Mouse (Mus musculus): ENCODE measurements at regions not wholly inside any gene's neighbourhood (a gene's known extent, or its start where the extent isn't known, plus 50 kb on each side); places are given as distances from the start of the nearest gene placed in this dataset.

- ATAC-seq (ENCODE audit: low FRiP score, low read depth): no peak
- no peaks in the 10 kb centered on the region for H3K4me1 ChIP-seq (replicated peaks)
- no peak overlapping the region for H3K9ac ChIP-seq
- H3K27me3 ChIP-seq: no peaks in the 10 kb centered on the region
- H3K27ac ChIP-seq (replicated peaks): no peak overlapping the region
- no peaks in the 10 kb centered on the region for H3K9me3 ChIP-seq
- no peaks in the 10 kb centered on the region for H3K36me3 ChIP-seq
- WGBS: 74% methylated on average over 5 of the region's 5 CpGs
- H3K4me2 ChIP-seq: no peak overlapping the region
- no peak overlapping the region for H3K4me3 ChIP-seq
Measured at GRCm38 (mm10) chr5:132737966-132738365, 194.8 kb upstream of the Auts2 start.

GRCm38 (mm10) chr5:132728689-132729189 is 185.6 kb upstream of the Auts2 start:
- H3K4me1 ChIP-seq (replicated peaks): no peaks in the 10 kb centered on the region
- no peak overlapping the region for H3K4me3 ChIP-seq
- WGBS: 26% methylated on average over 10 of the region's 10 CpGs
- no peak overlapping the region for H3K4me2 ChIP-seq
- H3K9me3 ChIP-seq: no peaks in the 10 kb centered on the region
- H3K27ac ChIP-seq (replicated peaks): no peak overlapping the region
- H3K9ac ChIP-seq: no peak overlapping the region
- no peak for ATAC-seq (ENCODE audit: low FRiP score, low read depth)
- no peaks in the 10 kb centered on the region for H3K27me3 ChIP-seq
- H3K36me3 ChIP-seq: no peaks in the 10 kb centered on the region

DNA sequence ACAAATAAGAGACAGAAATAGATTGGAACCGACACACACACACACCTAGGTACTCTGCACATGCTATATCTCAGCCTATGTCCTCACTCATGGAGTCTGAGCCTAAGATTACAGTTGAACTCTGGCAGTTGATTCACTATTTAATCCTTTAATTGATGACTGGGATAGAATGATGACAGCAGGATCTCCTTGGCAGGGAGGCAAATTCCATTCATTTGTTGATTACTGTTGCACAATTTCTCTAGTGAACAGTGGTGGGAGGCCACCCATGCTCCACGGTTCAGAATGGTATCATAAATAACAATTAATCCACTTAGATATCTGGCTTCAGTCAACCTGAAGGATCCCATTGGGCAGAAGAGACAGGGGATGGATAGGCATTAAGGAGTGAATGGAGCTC is 181.3 kb upstream of the Auts2 start:
- WGBS: 68% methylated on average over 2 of the region's 2 CpGs
- no peaks in the 10 kb centered on the region for H3K4me1 ChIP-seq (replicated peaks)
- no peak overlapping the region for H3K27ac ChIP-seq (replicated peaks)
- H3K4me2 ChIP-seq: no peak overlapping the region
- no peak for ATAC-seq (ENCODE audit: low FRiP score, low read depth)
- no peaks in the 10 kb centered on the region for H3K9me3 ChIP-seq
- no peaks in the 10 kb centered on the region for H3K27me3 ChIP-seq
- H3K9ac ChIP-seq: no peak overlapping the region
- H3K36me3 ChIP-seq: no peaks in the 10 kb centered on the region
- no peak overlapping the region for H3K4me3 ChIP-seq

DNA sequence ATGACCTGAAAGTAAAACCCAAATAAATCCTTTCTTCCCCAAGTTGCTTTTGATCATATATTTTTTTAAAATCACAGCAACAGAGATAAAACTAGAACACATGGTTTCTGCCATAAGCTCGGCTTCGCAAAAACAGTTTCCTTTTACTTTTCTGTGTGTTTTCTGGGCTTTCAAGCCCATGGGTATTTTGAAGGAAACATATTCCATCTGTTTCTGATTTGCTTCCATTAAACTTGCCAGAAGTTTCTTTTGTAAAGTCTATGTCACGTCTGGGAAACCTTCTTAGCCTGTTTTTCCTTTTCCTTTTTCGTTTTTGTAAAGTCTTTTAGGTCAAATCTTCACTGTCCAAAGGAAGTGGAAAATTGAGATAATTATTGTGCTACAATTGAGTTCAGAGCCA is 167.2 kb upstream of the Auts2 start:
- no peak overlapping the region for H3K9ac ChIP-seq
- no peaks in the 10 kb centered on the region for H3K4me1 ChIP-seq (replicated peaks)
- no peak for ATAC-seq (ENCODE audit: low FRiP score, low read depth)
- H3K9me3 ChIP-seq: no peaks in the 10 kb centered on the region
- no peaks in the 10 kb centered on the region for H3K36me3 ChIP-seq
- no peak overlapping the region for H3K4me3 ChIP-seq
- H3K27ac ChIP-seq (replicated peaks): no peak overlapping the region
- no peaks in the 10 kb centered on the region for H3K27me3 ChIP-seq
- no peak overlapping the region for H3K4me2 ChIP-seq
- WGBS: 87% methylated on average over 4 of the region's 4 CpGs

DNA sequence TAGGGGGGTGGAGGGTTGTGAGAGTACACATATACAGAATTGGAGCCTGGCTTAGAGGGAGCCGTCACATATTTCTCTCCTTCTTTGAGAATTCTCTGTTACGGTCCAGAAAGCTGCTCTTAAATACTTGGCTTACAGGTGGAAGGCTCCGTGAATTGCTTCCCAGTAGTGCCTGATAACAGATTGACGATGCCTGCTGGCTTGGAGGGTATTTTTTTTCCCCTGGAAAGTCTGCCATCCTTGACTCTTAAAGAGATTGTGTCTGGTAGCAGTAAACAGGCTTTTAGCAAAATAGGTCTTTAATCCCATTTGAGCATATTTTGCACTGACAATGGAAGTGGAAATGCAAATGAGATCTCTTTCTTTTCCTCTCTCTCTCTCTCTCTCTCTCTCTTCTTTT is 164.4 kb upstream of the Auts2 start:
- no peak overlapping the region for H3K4me3 ChIP-seq
- no peaks in the 10 kb centered on the region for H3K9me3 ChIP-seq
- H3K4me2 ChIP-seq: no peak overlapping the region
- H3K27ac ChIP-seq (replicated peaks): no peak overlapping the region
- 67% methylated on average over 4 of the region's 4 CpGs for WGBS
- no peak for ATAC-seq (ENCODE audit: low FRiP score, low read depth)
- H3K27me3 ChIP-seq: no peaks in the 10 kb centered on the region
- H3K36me3 ChIP-seq: no peaks in the 10 kb centered on the region
- H3K4me1 ChIP-seq (replicated peaks): no peaks in the 10 kb centered on the region
- no peak overlapping the region for H3K9ac ChIP-seq

- no peaks in the 10 kb centered on the region for H3K36me3 ChIP-seq
- no peak for ATAC-seq (ENCODE audit: low FRiP score, low read depth)
- no peak overlapping the region for H3K27ac ChIP-seq (replicated peaks)
- WGBS: 89% methylated on average over 10 of the region's 10 CpGs
- H3K9ac ChIP-seq: no peak overlapping the region
- no peaks in the 10 kb centered on the region for H3K4me1 ChIP-seq (replicated peaks)
- no peaks in the 10 kb centered on the region for H3K9me3 ChIP-seq
- H3K27me3 ChIP-seq: no peaks in the 10 kb centered on the region
- no peak overlapping the region for H3K4me3 ChIP-seq
- H3K4me2 ChIP-seq: no peak overlapping the region
Measured at GRCm38 (mm10) chr5:132703455-132704100, 160.4 kb upstream of the Auts2 start.

DNA sequence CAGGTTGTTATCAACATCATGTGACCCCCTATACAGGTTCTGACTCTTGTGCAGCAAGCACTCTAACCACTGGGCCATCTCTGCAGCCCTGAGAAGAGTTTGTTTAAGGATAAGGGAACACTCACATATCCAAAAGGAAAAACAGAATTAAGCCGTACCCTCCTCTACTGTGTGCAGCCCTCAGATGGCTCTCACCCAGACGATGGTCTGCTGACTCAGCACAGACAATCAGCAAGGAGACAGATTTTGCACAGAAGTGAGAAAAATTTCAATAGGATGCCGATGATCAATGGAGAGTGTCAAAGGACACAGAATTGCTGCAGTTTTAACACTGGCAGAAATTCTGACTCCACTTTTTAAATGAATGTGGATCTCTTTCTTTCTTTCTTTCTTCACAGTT is 159.4 kb upstream of the Auts2 start:
- Histone ChIP-seq H3K9me3 (no peaks in the 10 kb centered on the region), H3K27me3 (no peaks in the 10 kb centered on the region), H3K27ac (replicated peaks) (no peak overlapping the region), H3K9ac (no peak overlapping the region), H3K4me3 (no peak overlapping the region), H3K4me1 (replicated peaks) (no peaks in the 10 kb centered on the region), H3K36me3 (no peaks in the 10 kb centered on the region), H3K4me2 (no peak overlapping the region)
- WGBS: 74% methylated on average over 3 of the region's 3 CpGs
- ATAC-seq (ENCODE audit: low FRiP score, low read depth): no peak

GRCm38 (mm10) chr5:132690784-132691183 is 147.6 kb upstream of the Auts2 start:
- Histone ChIP-seq H3K4me1 (replicated peaks) (no peaks in the 10 kb centered on the region), H3K9me3 (no peaks in the 10 kb centered on the region), H3K27ac (replicated peaks) (no peak overlapping the region), H3K27me3 (no peaks in the 10 kb centered on the region), H3K4me3 (no peak overlapping the region), H3K36me3 (no peaks in the 10 kb centered on the region), H3K4me2 (no peak overlapping the region), H3K9ac (no peak overlapping the region)
- ATAC-seq (ENCODE audit: low FRiP score, low read depth): no peak
- WGBS: 79% methylated on average over 10 of the region's 10 CpGs

DNA sequence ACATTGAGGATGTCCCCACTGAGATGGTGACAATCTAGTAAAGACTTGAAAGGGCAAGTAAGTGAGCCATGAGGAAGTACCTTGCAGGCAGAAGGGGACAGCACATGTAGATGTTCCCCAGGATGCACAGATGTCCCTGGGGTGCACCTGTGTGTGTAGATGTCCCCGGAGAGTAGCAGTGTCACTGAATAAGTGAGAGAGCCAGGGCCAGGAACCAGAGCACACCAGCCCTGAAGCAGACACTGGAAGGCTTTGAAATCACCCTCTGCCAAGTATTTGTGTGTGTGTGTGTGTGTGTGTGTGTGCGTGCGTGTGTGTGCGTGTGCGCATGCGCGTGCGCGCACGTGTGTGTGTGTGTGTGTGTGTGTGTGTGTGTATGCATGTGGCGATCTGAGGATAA is 132.1 kb upstream of the Auts2 start:
- Histone ChIP-seq H3K36me3 (no peaks in the 10 kb centered on the region), H3K9me3 (no peaks in the 10 kb centered on the region), H3K4me1 (replicated peaks) (peaks cover 6% of the 10 kb centered on the region), H3K4me3 (no peak overlapping the region), H3K27me3 (peaks cover 6% of the 10 kb centered on the region; the same call in 1 of the 2 replicates), H3K9ac (no peak overlapping the region), H3K4me2 (no peak overlapping the region), H3K27ac (replicated peaks) (no peak overlapping the region)
- WGBS: 98% methylated on average over 11 of the region's 11 CpGs
- no peak for ATAC-seq (ENCODE audit: low FRiP score, low read depth)

DNA sequence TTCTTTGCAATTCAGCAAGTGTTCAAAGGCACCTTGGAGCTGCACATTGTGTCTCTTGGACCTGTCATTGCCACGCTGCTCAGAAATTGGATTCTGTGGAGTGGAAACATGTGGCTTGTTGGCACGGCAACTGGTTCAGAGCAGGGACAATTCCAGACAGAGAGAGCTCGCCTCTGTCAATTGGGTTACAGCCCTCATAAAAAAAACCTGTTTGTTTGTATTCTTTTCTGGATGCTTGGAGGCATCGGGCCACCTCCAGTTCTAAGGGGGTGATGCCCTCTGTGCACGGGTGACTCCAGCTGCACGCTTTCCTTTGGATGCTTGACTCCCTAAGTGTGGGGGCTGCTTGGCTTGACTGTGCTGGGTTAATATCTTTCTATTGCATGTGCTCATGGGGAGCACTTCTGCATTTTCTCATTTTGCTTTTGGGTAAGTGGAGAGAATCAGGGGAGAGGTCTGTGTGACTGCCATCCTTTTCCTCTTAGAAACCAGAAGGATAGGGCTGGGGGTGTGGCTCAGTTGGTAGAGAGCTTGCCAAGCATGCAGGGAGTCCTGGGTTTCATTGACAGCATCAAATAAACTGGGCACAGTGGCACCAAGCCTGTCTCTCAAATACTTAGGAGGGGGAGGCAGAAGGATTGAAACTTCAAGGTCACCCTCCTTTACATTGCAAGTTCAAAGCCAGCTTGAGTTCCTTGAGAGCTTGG is 130.6 kb upstream of the Auts2 start:
- H3K36me3 ChIP-seq: no peaks in the 10 kb centered on the region
- H3K4me3 ChIP-seq: no peak overlapping the region
- no peak overlapping the region for H3K9ac ChIP-seq
- no peaks in the 10 kb centered on the region for H3K9me3 ChIP-seq
- H3K27ac ChIP-seq (replicated peaks): no peak overlapping the region
- H3K4me2 ChIP-seq: no peak overlapping the region
- peaks cover 6% of the 10 kb centered on the region for H3K4me1 ChIP-seq (replicated peaks)
- H3K27me3 ChIP-seq: peaks cover 6% of the 10 kb centered on the region; the same call in 1 of the 2 replicates
- no peak for ATAC-seq (ENCODE audit: low FRiP score, low read depth)
- WGBS: 14% methylated on average over 6 of the region's 6 CpGs

GRCm38 (mm10) chr5:132671496-132671895 is 128.4 kb upstream of the Auts2 start:
- Histone ChIP-seq H3K36me3 (no peaks in the 10 kb centered on the region), H3K9ac (no peak overlapping the region), H3K27ac (replicated peaks) (no peak overlapping the region), H3K27me3 (peaks cover 6% of the 10 kb centered on the region; the same call in 1 of the 2 replicates), H3K4me1 (replicated peaks) (peaks cover 10% of the 10 kb centered on the region), H3K9me3 (no peaks in the 10 kb centered on the region), H3K4me3 (no peak overlapping the region), H3K4me2 (no peak overlapping the region)
- 67% methylated on average over 5 of the region's 5 CpGs for WGBS
- ATAC-seq (ENCODE audit: low FRiP score, low read depth): no peak

GRCm38 (mm10) chr5:132667316-132667715 is 124.2 kb upstream of the Auts2 start:
- ATAC-seq (ENCODE audit: low FRiP score, low read depth): no peak
- no peak overlapping the region for H3K4me3 ChIP-seq
- 48% methylated on average over 4 of the region's 4 CpGs for WGBS
- no peak overlapping the region for H3K4me2 ChIP-seq
- 0 out of 2 replicates have a peak, but pooled peaks cover 4% of the 10 kb centered on the region for H3K4me1 ChIP-seq (replicated peaks)
- H3K27me3 ChIP-seq: peaks cover 4% of the 10 kb centered on the region; the same call in 1 of the 2 replicates
- H3K27ac ChIP-seq (replicated peaks): no peak overlapping the region
- H3K9me3 ChIP-seq: no peaks in the 10 kb centered on the region
- no peak overlapping the region for H3K9ac ChIP-seq
- no peaks in the 10 kb centered on the region for H3K36me3 ChIP-seq

Data from hindbrain, embryonic 15.5 days (tissue).